Mouse (Mus musculus) B cell, adult (primary cell): Measurements from ENCODE around the gene Fah. TPM values are rescaled to one million over a fixed set of nuclear protein-coding genes. Genes with fewer than 3 reads are reported as not detected.

Experiments
- total RNA-seq: library from RNA; stranded (reverse); gene quantifications from 4 replicates; pipeline ENCODE4 v1.2.4, GENCODE M21; 2023; ENCODE audit not compliant: inconsistent age

Fah gene
- total RNA-seq = 2.0 to 4.6 TPM (median 2.2 TPM) in 4 replicates

GRCm38 (mm10) chr7:84606293-84606749 is at the start of gene Fah:
TSS of gene Fah (minus strand) at chr7:84606722.

Other genes starting within 250 kb of the Fah start
- not detected in 4 replicates for gene Arnt2, start 196.5 kb downstream of the Fah start, total RNA-seq
- gene Gm2115, start 77.8 kb downstream of the Fah start, total RNA-seq = not detected in 4 replicates
- gene Zfand6, start 83.2 kb upstream of the Fah start, total RNA-seq = 99.4 to 127 TPM (median 108 TPM) in 4 replicates
- not detected in 4 replicates for gene Olfr291, start 246.8 kb upstream of the Fah start, total RNA-seq